Mouse (Mus musculus) intestine, postnatal 0 days (tissue): ENCODE data around the gene Cth. TPM values are rescaled to one million over a fixed set of nuclear protein-coding genes. Genes with fewer than 3 reads are reported as not detected.
"Not testable (repeated sequence)": the region's sequence is repeated elsewhere in the genome, so short reads cannot be mapped to it uniquely, and the experiment has no call there.

Experiments used
- ATAC-seq: fragments of 200-750 bp; cut with Nextera tagmentation; 2 replicates; pipeline ENCODE4 v1.8.0; 2017; ENCODE audit warnings: mild to moderate bottlenecking, moderate TSS enrichment, moderate library complexity
- H3K27ac ChIP-seq: fragments of 300-500 bp; sonication (generic); 2 replicates; pipeline ENCODE4 v1.5.1; 2014; ENCODE audit warnings: mild to moderate bottlenecking, low read depth, low read length, moderate library complexity
- H3K27me3 ChIP-seq: fragments of 300-500 bp; sonication (generic); replicated peaks from 2 replicates; pipeline ENCODE4 v1.6.1; 2014; ENCODE audit warnings: low read length, mixed read lengths; ENCODE audit not compliant: control insufficient read depth, insufficient read depth
- H3K36me3 ChIP-seq: fragments of 300-500 bp; sonication (generic); 2 replicates; pipeline ENCODE4 v1.6.1; 2014; ENCODE audit warnings: mild to moderate bottlenecking, moderate library complexity; ENCODE audit not compliant: control insufficient read depth, insufficient read depth
- H3K4me1 ChIP-seq: fragments of 300-500 bp; sonication (generic); replicated peaks from 2 replicates; pipeline ENCODE4 v1.6.1; 2014; ENCODE audit warnings: antibody characterized with exemption, low read length, mixed read lengths; ENCODE audit not compliant: control insufficient read depth, insufficient read depth
- H3K4me2 ChIP-seq: fragments of 300-500 bp; sonication (generic); replicated peaks from 2 replicates; pipeline ENCODE4 v1.6.1; 2014; ENCODE audit warnings: low read depth, mild to moderate bottlenecking, moderate library complexity
- H3K4me3 ChIP-seq: fragments of 300-500 bp; sonication (generic); 2 replicates; pipeline ENCODE4 v1.5.1; 2014; ENCODE audit warnings: low read depth, low read length
- H3K9ac ChIP-seq: fragments of 300-500 bp; sonication (generic); 2 replicates; pipeline ENCODE4 v1.6.1; 2014; ENCODE audit warnings: mild to moderate bottlenecking, low read depth, low read length
- H3K9me3 ChIP-seq: fragments of 300-500 bp; sonication (generic); 2 replicates; pipeline ENCODE4 v1.6.1; 2016; ENCODE audit warnings: mixed run types; ENCODE audit not compliant: control insufficient read depth
- CTCF ChIP-seq: sonication (generic); IDR thresholded peaks from 2 replicates; pipeline ENCODE4 v1.5.1; 2016; ENCODE audit warnings: low read depth, mild to moderate bottlenecking, control low read depth, antibody characterized with exemption, moderate library complexity
- WGBS: fragments of 180-500 bp; shearing (Covaris S2); extraction: QIAGEN DNeasy Blood & Tissue Kit; methylation state at CpG from one replicate; pipeline ENCODE4 v1.1.7; 2014; 5-methylcytosine and 5-hydroxymethylcytosine counted together
- polyA plus RNA-seq: library from polyadenylated mRNA; unstranded; fragments of >200 nt; fragmentation: Nextera tagmentation; extraction: Ambion mirVana; gene quantifications from 2 replicates; pipeline ENCODE4 v1.2.1, GENCODE M21; 2015

The Cth gene
- polyA plus RNA-seq, 1 experiment from 2014 or later: 19.7 TPM

DNA sequence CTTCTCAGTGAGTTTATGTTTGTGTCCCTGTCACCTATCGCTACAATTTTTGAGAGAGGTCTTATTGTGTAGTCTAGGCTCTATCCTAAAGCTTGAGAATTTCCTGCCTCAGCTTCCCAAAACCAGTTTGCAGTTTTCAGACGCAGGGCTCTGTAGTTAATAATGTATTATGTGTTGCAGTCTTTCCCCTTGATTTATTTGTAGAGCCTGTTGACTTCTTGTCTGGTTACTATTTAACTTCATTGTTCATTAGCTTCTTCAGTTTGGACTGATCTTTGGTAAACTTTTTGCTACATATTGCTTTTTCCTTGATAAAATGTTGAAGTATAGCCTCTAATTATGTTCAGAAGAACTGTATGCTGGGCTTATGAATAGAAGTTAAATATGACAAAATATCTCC lies 27.8 kb upstream of the Cth start:
- no peak overlapping the region for H3K9ac ChIP-seq
- no peaks in the 10 kb centered on the region for H3K9me3 ChIP-seq
- H3K4me3 ChIP-seq: no peak overlapping the region
- H3K4me2 ChIP-seq: no peak overlapping the region
- H3K4me1 ChIP-seq: no peaks in the 10 kb centered on the region
- no peak for TF ChIP-seq CTCF
- WGBS: 68% methylated on average over 2 of the region's 2 CpGs
- no peaks in the 10 kb centered on the region for H3K27me3 ChIP-seq
- ATAC-seq: no peak
- H3K36me3 ChIP-seq: no peaks in the 10 kb centered on the region
- no peak overlapping the region for H3K27ac ChIP-seq

DNA sequence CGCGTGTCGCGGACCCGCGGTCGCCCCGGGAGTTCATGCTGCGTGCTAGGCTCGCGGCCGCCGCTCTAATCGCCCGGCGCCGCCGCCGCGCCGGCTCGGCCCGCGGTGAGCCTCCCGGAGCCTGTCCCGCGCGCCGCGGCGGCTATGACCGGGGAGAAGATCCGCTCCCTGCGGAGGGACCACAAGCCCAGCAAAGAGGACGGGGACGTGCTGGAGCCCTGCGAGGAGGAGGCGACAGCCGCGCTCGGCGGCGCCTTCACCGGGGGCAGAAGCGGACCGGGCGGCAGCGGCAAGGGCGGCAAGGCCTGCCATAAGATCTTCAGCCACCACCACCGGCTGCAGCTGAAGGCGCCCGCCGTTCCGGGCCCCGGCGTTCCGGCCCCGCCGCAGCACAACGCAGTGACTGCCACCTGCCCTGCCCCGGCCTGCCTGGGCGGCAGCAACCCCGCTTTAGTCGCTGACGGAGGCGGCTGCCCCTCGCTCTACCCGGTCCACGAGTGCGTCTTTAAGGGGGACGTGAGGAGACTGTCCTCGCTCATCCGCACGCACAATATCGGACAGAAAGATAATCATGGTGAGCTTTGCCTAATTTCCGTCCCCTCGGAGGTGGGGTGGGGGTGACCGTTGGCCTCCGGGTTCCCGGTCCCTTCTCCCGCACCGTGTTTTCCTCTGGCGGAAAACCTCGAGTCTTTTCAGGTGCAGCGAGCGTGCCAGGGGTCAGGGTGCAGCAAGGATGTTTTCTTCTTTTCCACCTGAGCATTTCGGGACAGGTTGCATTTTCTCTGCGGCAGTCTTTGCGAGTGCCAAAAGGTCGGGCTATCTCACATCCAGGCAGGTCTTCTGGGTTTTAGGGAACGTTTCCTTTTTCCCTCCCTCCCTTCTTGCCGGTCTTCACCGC lies 22.8 kb upstream of the Cth start:
- peak overlapping the region; percentile 88 for H3K4me2 ChIP-seq
- peak; percentile 69 for ATAC-seq
- no peaks in the 10 kb centered on the region for H3K36me3 ChIP-seq
- no peaks in the 10 kb centered on the region for H3K4me1 ChIP-seq
- H3K4me3 ChIP-seq: peak overlapping the region; percentile 96
- TF ChIP-seq CTCF: no peak
- no peaks in the 10 kb centered on the region for H3K9me3 ChIP-seq
- peak overlapping the region; percentile 98 for H3K27ac ChIP-seq
- H3K27me3 ChIP-seq: no peaks in the 10 kb centered on the region
- under 1% methylated on average over 81 of the region's 93 CpGs for WGBS
- peak overlapping the region; percentile 97 for H3K9ac ChIP-seq

DNA sequence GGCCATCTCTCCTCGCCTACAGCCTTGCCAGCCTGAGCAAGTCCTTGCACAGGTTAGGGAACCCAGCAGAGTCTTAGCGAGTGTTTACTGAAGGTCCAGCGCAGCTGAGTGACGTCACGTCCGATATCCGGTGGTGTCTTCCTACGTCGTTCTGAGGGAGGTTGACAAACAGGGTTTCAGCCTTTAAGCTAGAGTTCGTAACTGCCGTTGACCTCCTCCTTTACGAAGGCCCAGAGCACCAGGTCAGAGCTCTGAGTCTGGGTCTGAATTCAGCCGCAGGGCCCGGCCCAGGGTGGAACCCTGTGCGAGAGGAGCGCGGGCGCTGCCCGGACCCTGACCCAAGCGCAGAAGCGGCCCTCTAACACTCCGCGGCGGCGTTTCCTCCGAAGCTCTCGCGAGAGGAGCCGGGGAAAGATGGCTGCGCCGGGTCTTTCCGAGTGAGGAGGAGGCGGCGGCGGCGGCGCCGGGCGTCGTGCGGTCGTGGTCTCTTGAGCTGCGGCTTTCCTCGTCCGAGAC lies 22.0 kb upstream of the Cth start, which contains the start of gene Ankrd13c:
Gene Ankrd13c, plus strand, starts transcription at position 397 of the 516 bp plus-strand sequence.
- Histone ChIP-seq H3K4me1 (no peaks in the 10 kb centered on the region), H3K36me3 (no peaks in the 10 kb centered on the region), H3K9ac (peak within 1 kb of the TSS; percentile 97), H3K4me3 (peak within 1 kb of the TSS; percentile 96), H3K9me3 (no peaks in the 10 kb centered on the region), H3K27ac (peak within 1 kb of the TSS; percentile 98), H3K27me3 (no peaks in the 10 kb centered on the region), H3K4me2 (peak within 1 kb of the TSS; percentile 88)
- TF ChIP-seq CTCF: no peak
- peak; percentile 98 for ATAC-seq
- under 1% methylated on average over 45 of the region's 45 CpGs for WGBS

DNA sequence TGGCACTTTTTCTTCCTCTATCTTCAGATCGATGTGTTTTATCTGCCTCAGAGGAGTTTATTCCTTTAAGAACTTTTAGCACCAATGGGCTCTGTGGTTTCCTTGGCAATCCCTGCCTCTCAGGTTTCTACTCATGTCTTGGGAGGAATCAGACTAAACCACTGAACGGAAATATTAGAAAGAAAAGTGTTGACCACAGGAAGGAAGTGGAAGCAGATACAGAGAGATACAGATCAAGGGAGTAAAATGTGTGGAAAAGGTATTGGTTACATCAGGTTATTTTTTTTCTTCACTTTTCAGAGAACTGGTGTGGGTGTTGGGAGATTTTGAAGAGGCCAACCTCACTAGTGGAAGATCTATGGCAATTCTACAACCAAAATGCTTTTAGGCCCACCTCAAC lies 13.7 kb upstream of the Cth start:
- H3K36me3 ChIP-seq: no peaks in the 10 kb centered on the region
- H3K4me3 ChIP-seq: no peak overlapping the region
- no peaks in the 10 kb centered on the region for H3K27me3 ChIP-seq
- H3K9ac ChIP-seq: no peak overlapping the region
- WGBS: 92% methylated on average over 2 of the region's 2 CpGs
- no peak for TF ChIP-seq CTCF
- no peak for ATAC-seq
- no peaks in the 10 kb centered on the region for H3K9me3 ChIP-seq
- no peak overlapping the region for H3K27ac ChIP-seq
- H3K4me2 ChIP-seq: no peak overlapping the region
- H3K4me1 ChIP-seq: no peaks in the 10 kb centered on the region

DNA sequence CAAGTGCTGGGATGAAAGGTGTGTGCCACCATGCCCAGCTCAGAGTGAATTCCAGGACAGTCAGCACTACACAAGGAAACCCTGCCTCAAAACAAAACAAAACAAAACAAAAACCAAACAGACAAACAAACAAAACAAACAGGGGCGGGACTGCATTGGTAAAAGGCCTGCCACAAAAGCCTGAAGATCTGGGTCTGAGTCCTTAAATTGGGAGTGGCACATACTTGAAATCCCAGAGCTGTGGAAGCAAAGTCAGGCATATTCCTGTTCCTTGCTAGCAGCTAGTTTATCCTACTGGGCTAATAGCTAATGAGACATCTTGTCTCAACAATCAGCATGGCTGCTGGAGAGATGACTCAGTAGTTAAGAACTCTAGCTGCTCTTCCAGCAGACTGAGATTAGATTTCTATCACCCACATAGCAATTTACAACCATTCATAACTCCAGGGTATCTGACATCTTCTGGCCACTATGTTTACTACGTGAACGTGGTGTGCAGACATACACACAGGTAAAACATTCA lies 9.5 kb upstream of the Cth start:
- TF ChIP-seq CTCF: no peak
- H3K4me3 ChIP-seq: no peak overlapping the region
- H3K9me3 ChIP-seq: no peaks in the 10 kb centered on the region
- no peaks in the 10 kb centered on the region for H3K36me3 ChIP-seq
- 67% methylated on average over 3 of the region's 3 CpGs for WGBS
- ATAC-seq: no peak
- no peak overlapping the region for H3K27ac ChIP-seq
- no peaks in the 10 kb centered on the region for H3K27me3 ChIP-seq
- no peaks in the 10 kb centered on the region for H3K4me1 ChIP-seq
- H3K9ac ChIP-seq: no peak overlapping the region
- H3K4me2 ChIP-seq: no peak overlapping the region

DNA sequence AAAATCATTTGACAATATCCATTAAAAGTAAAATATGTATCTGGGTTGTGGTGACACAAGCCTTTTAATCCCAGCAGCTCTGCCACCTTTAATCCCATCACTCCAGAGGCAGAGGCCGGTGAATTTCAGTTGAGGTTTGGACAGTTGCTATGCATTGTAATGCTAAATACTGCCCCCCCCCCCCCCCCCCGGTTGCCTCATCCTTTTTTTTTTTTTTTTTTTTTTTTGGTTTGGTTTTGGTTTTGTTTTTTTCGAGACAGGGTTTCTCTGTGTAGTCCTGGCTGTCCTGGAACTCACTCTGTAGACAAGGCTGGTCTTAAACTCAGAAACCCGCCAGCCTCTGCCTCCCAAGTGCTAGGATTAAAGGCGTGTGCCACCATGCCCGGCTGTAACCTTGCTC lies 8.3 kb upstream of the Cth start:
- 87% methylated on average over 5 of the region's 6 CpGs for WGBS
- not testable (repeated sequence) for H3K27ac ChIP-seq, ATAC-seq, H3K4me3 ChIP-seq, H3K36me3 ChIP-seq, H3K9ac ChIP-seq, H3K27me3 ChIP-seq, H3K9me3 ChIP-seq, H3K4me2 ChIP-seq, H3K4me1 ChIP-seq
